In genomic region chrX:103481243-103482096, GRCm38 (mm10) we compare ENCODE assay signal across 10 mouse cellular contexts. TPM values are rescaled to one million over a fixed set of nuclear protein-coding genes. Genes with fewer than 3 reads are reported as not detected.
DNase-seq lines count a peak whose midpoint lies in the region; TF ChIP-seq lines count a peak whose summit lies in the region.
"Had no signal": no experiment of that assay in that cellular context is flagged by ENCODE, and none has a peak within 500 bp of the region (broad histone marks: within the 10 kb centered on the region; RNA-seq: fewer than 3 reads in every experiment).

No protein-coding gene starts in this region.

- H3K9me3 ChIP-seq in embryonic facial prominence, embryonic 10.5 days: no peaks in the 10 kb centered on the region

- H3K27ac ChIP-seq in gastrocnemius, adult 2 months: peak overlapping the region; percentile 86
- H3K27ac ChIP-seq in embryonic facial prominence, embryonic 10.5 days (replicated peaks): peak overlapping the region; percentile 83

- H3K36me3 ChIP-seq in C2C12 (ENCODE audit: control insufficient read depth, insufficient read depth): no peaks in the 10 kb centered on the region
- no peaks in the 10 kb centered on the region for H3K36me3 ChIP-seq in embryonic facial prominence, embryonic 10.5 days (replicated peaks)

- no peak for DNase-seq in gastrocnemius, adult 2 months
- no peak for DNase-seq in gastrocnemius, postnatal 10 days
- peak; percentile 42 for DNase-seq in embryonic facial prominence, embryonic 10.5 days (ENCODE audit: low spot score)
- peak; percentile 30 for DNase-seq in heart, postnatal 25 days (ENCODE audit: low spot score)
- peak; percentile 45 for DNase-seq in liver
- peak; percentile 22 for DNase-seq in neural tube, embryonic 10.5 days (ENCODE audit: extremely low spot score, low spot score)
- DNase-seq in right cerebral cortex, postnatal 4 days: no peak

- H3K4me3 ChIP-seq in gastrocnemius, adult 2 months: peak overlapping the region; percentile 87
- peak overlapping the region; percentile 42 for H3K4me3 ChIP-seq in C2C12 (ENCODE audit: insufficient read depth, poor library complexity, severe bottlenecking)
- peak overlapping the region; percentile 58 for H3K4me3 ChIP-seq in embryonic facial prominence, embryonic 10.5 days

- no peaks in the 10 kb centered on the region for H3K27me3 ChIP-seq in C2C12 (ENCODE audit: control insufficient read depth, insufficient read depth, insufficient read length)
- H3K27me3 ChIP-seq in embryonic facial prominence, embryonic 10.5 days (replicated peaks; ENCODE audit: low read depth, poor library complexity, severe bottlenecking): no peaks in the 10 kb centered on the region

- TF ChIP-seq CTCF in gastrocnemius, adult 2 months (IDR thresholded peaks at IDR 0.05): peak; percentile 48
- no peak for TF ChIP-seq CTCF in C2C12 (IDR thresholded peaks at IDR 0.05; ENCODE audit: control insufficient read depth, insufficient read depth, insufficient read length)

- peak overlapping the region; percentile 94 for H3ac ChIP-seq in C2C12 (ENCODE audit: control insufficient read depth, insufficient read length, low read depth)

- no peaks in the 10 kb centered on the region for H3K4me1 ChIP-seq in embryonic facial prominence, embryonic 10.5 days

- intact Hi-C loops in gastrocnemius, adult 2 months (cut with DNase I): loop anchor here (10.0 kb wide), 2 partner anchors 453 to 503 kb away; partner anchors contain the start of gene Rlim
- intact Hi-C loops in heart, postnatal 25 days (cut with DNase I): loop anchor here (5.0 to 10.0 kb wide), 3 partner anchors 191 to 453 kb away; no protein-coding TSS in a partner anchor

- H3K79me3 ChIP-seq in C2C12 (ENCODE audit: low read depth): peaks cover 55% of the 10 kb centered on the region

- 72% methylated on average over 32 of the region's 32 CpGs for WGBS in embryonic facial prominence, embryonic 10.5 days

- peaks cover 70% of the 10 kb centered on the region for H3K79me2 ChIP-seq in C2C12 (ENCODE audit: control insufficient read depth, insufficient read depth)

TF ChIP-seq in C2C12, 6 proteins besides CTCF, POLR2A, EP300 and RAD21:
- TF ChIP-seq CEBPB (IDR thresholded peaks at IDR 0.05; ENCODE audit: low read depth) (no peak), MYOG (IDR thresholded peaks at IDR 0.05; ENCODE audit: control insufficient read depth, extremely low read depth, insufficient read length) (no peak), MYOD1 (IDR thresholded peaks at IDR 0.05; ENCODE audit: control insufficient read depth, insufficient read length, low read depth) (no peak), MAX (IDR thresholded peaks at IDR 0.05) (peak; percentile 12), USF1 (IDR thresholded peaks at IDR 0.05; ENCODE audit: low read depth) (peak; percentile 70)

RNA-seq across cellular contexts. Expression of gene Gm26992, which starts 59.7 kb away (rescaled TPM):
- total RNA-seq in gastrocnemius, adult 2 months (2021): not detected
- total RNA-seq in gastrocnemius, postnatal 10 days (2021): not detected
- not detected for polyA plus RNA-seq in C2C12 (2012; fragmentation: generic; extraction: Trizol)
- polyA plus RNA-seq in embryonic facial prominence, embryonic 10.5 days (2016; fragmentation: Nextera tagmentation; extraction: Ambion mirVana): not detected in 2 replicates
- total RNA-seq in heart, postnatal 25 days (2021): not detected
- total RNA-seq: gastrocnemius, postnatal 4 days; left cerebral cortex, adult 8-10 months had no signal

Comparison
In these comparisons a context has a peak if more than half of its experiments do, and no peak if none do; other contexts are left out.
1. DNase-seq: peak in embryonic facial prominence, embryonic 10.5 days (single experiment), heart, postnatal 25 days (single experiment), liver (single experiment) and neural tube, embryonic 10.5 days (single experiment); none in gastrocnemius, adult 2 months (single experiment), gastrocnemius, postnatal 10 days (single experiment) and right cerebral cortex, postnatal 4 days (single experiment).
2. Peak in every context shown above with its lines, with median percentiles within 50 percentile points of each other: H3K4me3 ChIP-seq.